Mouse (Mus musculus) embryonic facial prominence, embryonic 13.5 days (tissue): ENCODE results near the gene Ctu2. TPM values are rescaled to one million over a fixed set of nuclear protein-coding genes. Genes with fewer than 3 reads are reported as not detected.

Experiments
- ATAC-seq: fragments of 200-750 bp; cut with Nextera tagmentation; 2 replicates; pipeline ENCODE4 v1.8.0; 2017; ENCODE audit warnings: low read depth; ENCODE audit not compliant: insufficient number of reproducible peaks, insufficient read depth, low FRiP score, low TSS enrichment
- H3K27ac ChIP-seq: fragments of 300-500 bp; sonication (generic); 2 replicates; pipeline ENCODE4 v1.5.1; 2015; ENCODE audit warnings: moderate library complexity, mild to moderate bottlenecking, inconsistent platforms
- H3K27me3 ChIP-seq: fragments of 300-500 bp; sonication (generic); 2 replicates; pipeline ENCODE4 v1.6.1; 2015; ENCODE audit warnings: mild to moderate bottlenecking, inconsistent platforms
- H3K36me3 ChIP-seq: fragments of 300-500 bp; sonication (generic); 2 replicates; pipeline ENCODE4 v1.6.1; 2015; ENCODE audit warnings: mild to moderate bottlenecking, inconsistent platforms
- H3K4me1 ChIP-seq: fragments of 300-500 bp; sonication (generic); 2 replicates; pipeline ENCODE4 v1.6.1; 2015; ENCODE audit warnings: inconsistent platforms
- H3K4me2 ChIP-seq: fragments of 300-500 bp; sonication (generic); 2 replicates; pipeline ENCODE4 v1.6.1; 2015; ENCODE audit warnings: moderate library complexity, mild to moderate bottlenecking, inconsistent platforms
- H3K4me3 ChIP-seq: fragments of 300-500 bp; sonication (generic); 2 replicates; pipeline ENCODE4 v1.5.1; 2015; ENCODE audit warnings: mild to moderate bottlenecking, inconsistent platforms
- H3K9ac ChIP-seq: fragments of 300-500 bp; sonication (generic); 2 replicates; pipeline ENCODE4 v1.6.1; 2015; ENCODE audit warnings: mild to moderate bottlenecking, inconsistent platforms
- H3K9me3 ChIP-seq: fragments of 300-500 bp; sonication (generic); 2 replicates; pipeline ENCODE4 v1.6.1; 2016; ENCODE audit warnings: inconsistent platforms
- WGBS: fragments of 180-500 bp; shearing (Covaris S2); methylation state at CpG from one replicate; pipeline ENCODE4 v1.1.7; 2015; ENCODE audit warnings: mixed read lengths; 5-methylcytosine and 5-hydroxymethylcytosine counted together
- polyA plus RNA-seq: library from polyadenylated mRNA; unstranded; fragments of >200 nt; fragmentation: Nextera tagmentation; extraction: Ambion mirVana; gene quantifications from 2 replicates; pipeline ENCODE4 v1.2.1, GENCODE M21; 2015

Gene Ctu2
- polyA plus RNA-seq, 1 experiment from 2014 or later, result 69.0 TPM

GRCm38 (mm10) chr8:122467816-122468215 lies 8.1 kb upstream of the Ctu2 start:
- Histone ChIP-seq H3K27me3 (peaks cover 4% of the 10 kb centered on the region), H3K9me3 (no peaks in the 10 kb centered on the region), H3K4me3 (no peak overlapping the region), H3K4me2 (no peak overlapping the region), H3K36me3 (peaks cover 68% of the 10 kb centered on the region), H3K27ac (no peak overlapping the region), H3K9ac (no peak overlapping the region), H3K4me1 (peaks cover 5% of the 10 kb centered on the region; the same call in 1 of the 2 replicates)
- ATAC-seq, result no peak
- WGBS, result 88% methylated on average over 13 of the region's 13 CpGs

- no peak overlapping the region for H3K4me2 ChIP-seq
- peaks cover 81% of the 10 kb centered on the region for H3K36me3 ChIP-seq
- H3K9me3 ChIP-seq, result no peaks in the 10 kb centered on the region
- no peaks in the 10 kb centered on the region for H3K27me3 ChIP-seq
- no peak overlapping the region for H3K9ac ChIP-seq
- H3K4me3 ChIP-seq, result no peak overlapping the region
- WGBS, result 77% methylated on average over 6 of the region's 6 CpGs
- no peak for ATAC-seq
- peaks cover 9% of the 10 kb centered on the region for H3K4me1 ChIP-seq
- H3K27ac ChIP-seq, result no peak overlapping the region
Observed at GRCm38 (mm10) chr8:122469407-122469806, 6.5 kb upstream of the Ctu2 start.

- WGBS, result 88% methylated on average over 10 of the region's 10 CpGs
- no peaks in the 10 kb centered on the region for H3K9me3 ChIP-seq
- no peak overlapping the region for H3K27ac ChIP-seq
- H3K36me3 ChIP-seq, result peaks cover 79% of the 10 kb centered on the region
- no peak overlapping the region for H3K4me3 ChIP-seq
- H3K4me2 ChIP-seq, result no peak overlapping the region
- no peak for ATAC-seq
- H3K9ac ChIP-seq, result no peak overlapping the region
- H3K27me3 ChIP-seq, result no peaks in the 10 kb centered on the region
- peaks cover 14% of the 10 kb centered on the region for H3K4me1 ChIP-seq
Observed at GRCm38 (mm10) chr8:122469965-122470364, 6.0 kb upstream of the Ctu2 start.

- Histone ChIP-seq H3K9me3 (no peaks in the 10 kb centered on the region), H3K4me1 (peaks cover 17% of the 10 kb centered on the region), H3K36me3 (peaks cover 71% of the 10 kb centered on the region), H3K4me2 (no peak overlapping the region), H3K9ac (no peak overlapping the region), H3K4me3 (no peak overlapping the region), H3K27ac (no peak overlapping the region), H3K27me3 (no peaks in the 10 kb centered on the region)
- WGBS, result 79% methylated on average over 5 of the region's 5 CpGs
- no peak for ATAC-seq
Observed at GRCm38 (mm10) chr8:122470691-122471090, 5.3 kb upstream of the Ctu2 start.

- WGBS, result 87% methylated on average over 8 of the region's 8 CpGs
- Histone ChIP-seq H3K9me3 (no peaks in the 10 kb centered on the region), H3K27ac (no peak overlapping the region), H3K9ac (0 out of 2 replicates have a peak overlapping the region, but pooled peaks have one; percentile 11), H3K36me3 (peaks cover 53% of the 10 kb centered on the region), H3K4me1 (peaks cover 26% of the 10 kb centered on the region), H3K4me2 (peak overlapping the region; percentile 95; the same call in 1 of the 2 replicates), H3K4me3 (peak overlapping the region; percentile 100; the same call in 1 of the 2 replicates), H3K27me3 (no peaks in the 10 kb centered on the region)
- ATAC-seq, result no peak
Observed at GRCm38 (mm10) chr8:122473911-122474421, 2.0 kb upstream of the Ctu2 start.

- peaks cover 56% of the 10 kb centered on the region for H3K36me3 ChIP-seq
- no peaks in the 10 kb centered on the region for H3K9me3 ChIP-seq
- peak overlapping the region; percentile 81 for H3K27ac ChIP-seq
- peak overlapping the region; percentile 95 for H3K4me2 ChIP-seq
- ATAC-seq, result no peak
- 8% methylated on average over 16 of the region's 16 CpGs for WGBS
- no peaks in the 10 kb centered on the region for H3K27me3 ChIP-seq
- peaks cover 26% of the 10 kb centered on the region for H3K4me1 ChIP-seq
- H3K9ac ChIP-seq, result peak overlapping the region; percentile 96
- H3K4me3 ChIP-seq, result peak overlapping the region; percentile 100
Observed at GRCm38 (mm10) chr8:122474951-122475560, 887 bp upstream of the Ctu2 start.

- peaks cover 96% of the 10 kb centered on the region for H3K36me3 ChIP-seq
Observed at GRCm38 (mm10) chr8:122482448-122482847, 6.5 kb downstream of the Ctu2 start.

GRCm38 (mm10) chr8:122483877-122484276 lies 7.9 kb downstream of the Ctu2 start:
- Histone ChIP-seq H3K36me3 (peaks cover 97% of the 10 kb centered on the region), H3K4me2 (no peak overlapping the region)
- 94% methylated on average over 7 of the region's 7 CpGs for WGBS

More at GRCm38 (mm10) chr8:122482448-122482847, 6.5 kb downstream of the Ctu2 start:
- H3K4me2 ChIP-seq, result no peak overlapping the region
- no peaks in the 10 kb centered on the region for H3K27me3 ChIP-seq
- H3K4me1 ChIP-seq, result no peaks in the 10 kb centered on the region
- 90% methylated on average over 8 of the region's 8 CpGs for WGBS
- H3K4me3 ChIP-seq, result no peak overlapping the region
- no peak overlapping the region for H3K27ac ChIP-seq
- H3K9ac ChIP-seq, result no peak overlapping the region
- no peaks in the 10 kb centered on the region for H3K9me3 ChIP-seq
- no peak for ATAC-seq

GRCm38 (mm10) chr8:122484831-122485230 lies 8.9 kb downstream of the Ctu2 start:
- no peaks in the 10 kb centered on the region for H3K27me3 ChIP-seq
- no peak overlapping the region for H3K4me3 ChIP-seq
- no peak overlapping the region for H3K4me2 ChIP-seq
- ATAC-seq, result no peak
- peaks cover 97% of the 10 kb centered on the region for H3K36me3 ChIP-seq
- H3K9ac ChIP-seq, result no peak overlapping the region
- H3K27ac ChIP-seq, result no peak overlapping the region
- WGBS, result 89% methylated on average over 12 of the region's 12 CpGs
- no peaks in the 10 kb centered on the region for H3K4me1 ChIP-seq
- no peaks in the 10 kb centered on the region for H3K9me3 ChIP-seq

More at GRCm38 (mm10) chr8:122483877-122484276, 7.9 kb downstream of the Ctu2 start:
- Histone ChIP-seq H3K4me3 (no peak overlapping the region), H3K27me3 (no peaks in the 10 kb centered on the region), H3K9ac (no peak overlapping the region), H3K27ac (no peak overlapping the region), H3K9me3 (no peaks in the 10 kb centered on the region), H3K4me1 (no peaks in the 10 kb centered on the region)
- no peak for ATAC-seq

GRCm38 (mm10) chr8:122488387-122488786 lies 12.4 kb downstream of the Ctu2 start:
- no peaks in the 10 kb centered on the region for H3K9me3 ChIP-seq
- no peak overlapping the region for H3K27ac ChIP-seq
- H3K9ac ChIP-seq, result no peak overlapping the region
- no peak overlapping the region for H3K4me2 ChIP-seq
- no peaks in the 10 kb centered on the region for H3K27me3 ChIP-seq
- H3K4me1 ChIP-seq, result no peaks in the 10 kb centered on the region
- no peak for ATAC-seq
- WGBS, result 91% methylated on average over 9 of the region's 9 CpGs
- H3K4me3 ChIP-seq, result no peak overlapping the region
- peaks cover 97% of the 10 kb centered on the region for H3K36me3 ChIP-seq

- 90% methylated on average over 12 of the region's 12 CpGs for WGBS
- Histone ChIP-seq H3K36me3 (peaks cover 92% of the 10 kb centered on the region), H3K9ac (no peak overlapping the region; the same call in 1 of the 2 replicates)
Observed at GRCm38 (mm10) chr8:122497016-122497734, 21.2 kb downstream of the Ctu2 start.

GRCm38 (mm10) chr8:122497912-122498311 lies 22.0 kb downstream of the Ctu2 start:
- WGBS, result 65% methylated on average over 17 of the region's 17 CpGs
- Histone ChIP-seq H3K36me3 (peaks cover 85% of the 10 kb centered on the region), H3K9ac (no peak overlapping the region; the same call in 1 of the 2 replicates), H3K4me1 (no peaks in the 10 kb centered on the region), H3K4me3 (no peak overlapping the region), H3K4me2 (no peak overlapping the region), H3K27me3 (no peaks in the 10 kb centered on the region), H3K27ac (no peak overlapping the region), H3K9me3 (no peaks in the 10 kb centered on the region)
- no peak for ATAC-seq

More at GRCm38 (mm10) chr8:122497016-122497734, 21.2 kb downstream of the Ctu2 start:
- H3K4me3 ChIP-seq, result no peak overlapping the region
- H3K4me2 ChIP-seq, result no peak overlapping the region
- ATAC-seq, result no peak
- no peaks in the 10 kb centered on the region for H3K4me1 ChIP-seq
- no peaks in the 10 kb centered on the region for H3K9me3 ChIP-seq
- H3K27ac ChIP-seq, result no peak overlapping the region
- no peaks in the 10 kb centered on the region for H3K27me3 ChIP-seq
